Mouse (Mus musculus): ENCODE measurements around the gene Eef2k.

Gene Eef2k

DNA sequence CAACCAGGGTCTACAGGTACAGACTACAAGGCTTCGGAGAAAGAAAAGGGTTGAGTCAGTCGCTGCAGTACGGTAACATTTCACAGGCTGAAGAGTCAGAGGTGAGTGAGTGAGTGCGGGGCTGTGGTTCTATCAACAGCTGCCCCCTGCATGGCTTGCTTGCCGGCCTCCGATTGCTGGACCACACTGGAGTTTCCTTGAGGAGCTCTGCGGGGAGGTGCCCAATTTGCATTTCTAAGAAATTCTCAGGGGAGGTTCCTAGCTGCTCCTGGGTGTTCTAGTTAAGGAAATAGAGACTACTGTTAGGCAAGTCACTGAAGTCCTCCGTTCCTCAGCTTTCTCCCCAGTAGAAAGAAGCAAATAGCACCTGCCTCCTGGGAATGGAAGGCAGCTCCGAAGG lies 2.1 kb downstream of the Eef2k start:
- DNase-seq (ENCODE audit: low spot score): no peak

DNA sequence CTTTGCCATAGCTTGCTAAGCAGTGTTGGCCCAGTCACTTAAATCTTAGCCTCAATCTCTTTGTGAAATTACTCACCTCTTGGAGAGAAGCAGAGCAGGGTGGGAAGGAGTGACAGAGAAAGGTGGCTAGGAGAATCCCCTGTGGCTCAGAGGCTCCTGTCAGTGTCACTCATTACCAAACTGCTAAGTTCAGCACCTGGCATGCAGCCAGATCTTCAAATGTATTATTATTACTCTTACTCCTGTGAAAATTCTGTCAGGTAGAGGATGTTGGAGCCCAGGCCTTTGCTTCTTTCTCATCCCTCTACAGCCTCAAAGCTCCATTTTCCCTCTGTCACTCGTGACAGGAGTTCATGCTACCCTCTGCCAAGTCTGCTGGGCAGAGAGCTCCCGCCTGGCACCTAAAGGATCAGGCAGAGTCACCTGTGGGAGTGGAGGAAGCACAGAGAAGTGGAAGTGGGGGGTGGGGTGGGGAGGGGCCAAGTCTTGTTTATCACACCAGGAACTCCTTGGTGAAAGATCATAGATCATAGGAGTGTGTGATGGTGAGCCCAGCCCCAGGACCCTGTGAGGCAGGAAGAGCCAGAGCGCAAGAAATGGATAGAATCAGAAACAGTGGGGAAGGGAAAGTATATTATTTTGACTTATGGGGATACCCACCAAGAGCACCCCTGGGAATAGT lies 6.3 kb downstream of the Eef2k start:
- DNase-seq (ENCODE audit: low spot score): no peak

- no peak for DNase-seq (ENCODE audit: low spot score)
Measured at GRCm38 (mm10) chr7:120850165-120850564, 7.5 kb downstream of the Eef2k start.

DNA sequence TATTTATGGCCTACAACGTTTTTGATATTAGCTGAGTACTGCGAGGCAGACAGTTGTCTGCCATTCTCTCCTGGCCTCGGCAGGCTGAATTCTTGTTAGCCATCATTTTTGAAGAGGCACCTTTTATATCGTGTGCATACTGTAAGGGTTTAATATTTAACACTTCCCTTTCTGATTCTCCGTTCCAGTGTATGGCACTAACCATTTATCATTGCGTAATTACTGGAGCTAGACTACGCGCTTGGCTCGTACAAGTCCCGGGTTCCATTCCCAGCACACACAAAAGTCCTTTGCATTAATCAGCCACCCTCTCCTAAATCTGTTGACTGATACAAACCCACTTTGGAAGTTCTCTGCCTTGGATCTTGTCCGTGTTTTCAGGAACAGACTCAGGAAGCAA lies 17.2 kb downstream of the Eef2k start:
- no peak for DNase-seq (ENCODE audit: low spot score)

DNA sequence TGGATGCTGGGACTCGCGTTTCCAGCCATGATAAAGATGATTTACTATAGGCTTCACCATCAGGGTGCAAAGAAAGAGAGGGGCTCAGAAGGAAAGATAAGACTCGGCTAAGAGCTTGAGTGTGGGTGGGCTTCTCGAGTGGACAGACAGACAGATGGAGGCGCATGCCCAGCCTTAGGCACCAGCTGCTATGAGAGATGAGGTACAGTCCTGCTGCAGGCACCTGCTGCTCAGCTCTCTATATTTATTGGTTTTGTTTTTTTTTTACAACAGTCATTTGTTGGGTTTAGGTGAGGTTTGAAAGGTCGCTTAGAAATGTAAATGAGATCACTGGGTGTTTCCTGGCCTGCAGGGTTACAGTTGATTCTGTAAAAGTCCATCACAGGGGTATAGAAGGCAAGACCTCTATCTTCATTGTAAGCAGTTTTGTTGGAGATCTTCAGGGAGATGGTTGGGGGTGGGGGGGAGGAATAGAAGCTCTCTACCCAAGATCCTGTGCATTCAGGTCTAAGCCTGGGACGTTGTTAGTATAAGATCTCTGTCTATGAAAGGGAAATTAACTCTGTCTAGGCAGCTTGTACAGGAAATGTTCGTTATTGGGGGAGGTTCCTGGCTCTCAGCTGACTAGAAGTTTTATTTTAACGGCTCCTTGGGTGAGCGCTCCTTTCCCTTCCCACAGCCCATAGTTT lies 18.3 kb downstream of the Eef2k start:
- no peak for DNase-seq (ENCODE audit: low spot score)

GRCm38 (mm10) chr7:120861488-120862047 lies 18.9 kb downstream of the Eef2k start:
- DNase-seq (ENCODE audit: low spot score): no peak

GRCm38 (mm10) chr7:120862196-120862595 lies 19.6 kb downstream of the Eef2k start:
- no peak for DNase-seq (ENCODE audit: low spot score)

- no peak for DNase-seq (ENCODE audit: low spot score)
Measured at GRCm38 (mm10) chr7:120862626-120863025, 20.0 kb downstream of the Eef2k start.

- DNase-seq (ENCODE audit: low spot score): no peak
Measured at GRCm38 (mm10) chr7:120863476-120863875, 20.8 kb downstream of the Eef2k start.

- DNase-seq (ENCODE audit: low spot score): peak; percentile 61
Measured at GRCm38 (mm10) chr7:120865100-120865499, 22.5 kb downstream of the Eef2k start.

GRCm38 (mm10) chr7:120865832-120866231 lies 23.2 kb downstream of the Eef2k start:
- peak; percentile 51 for DNase-seq (ENCODE audit: low spot score)

- no peak for DNase-seq (ENCODE audit: low spot score)
Measured at GRCm38 (mm10) chr7:120866684-120867083, 24.1 kb downstream of the Eef2k start.

GRCm38 (mm10) chr7:120867720-120868119 lies 25.1 kb downstream of the Eef2k start:
- DNase-seq (ENCODE audit: low spot score): no peak

DNA sequence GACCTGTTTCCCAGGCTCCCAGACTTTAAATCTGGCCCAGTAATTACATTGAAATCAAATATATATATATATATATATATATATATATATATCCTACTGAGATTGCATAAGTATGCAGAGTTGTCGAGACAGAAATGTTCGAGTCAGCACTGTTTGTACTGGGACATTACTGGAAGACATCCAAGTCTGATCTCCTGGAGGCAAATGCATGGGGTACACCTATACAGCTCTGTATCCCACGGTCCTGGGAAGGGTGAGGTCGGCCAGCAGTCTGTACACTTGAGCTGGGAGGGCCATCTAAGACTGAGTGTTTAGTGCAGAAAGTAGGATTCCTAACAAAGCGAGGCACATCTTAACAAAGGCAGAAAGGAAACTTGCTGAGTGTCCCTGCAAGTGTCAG lies 27.3 kb downstream of the Eef2k start:
- DNase-seq (ENCODE audit: low spot score): no peak

DNA sequence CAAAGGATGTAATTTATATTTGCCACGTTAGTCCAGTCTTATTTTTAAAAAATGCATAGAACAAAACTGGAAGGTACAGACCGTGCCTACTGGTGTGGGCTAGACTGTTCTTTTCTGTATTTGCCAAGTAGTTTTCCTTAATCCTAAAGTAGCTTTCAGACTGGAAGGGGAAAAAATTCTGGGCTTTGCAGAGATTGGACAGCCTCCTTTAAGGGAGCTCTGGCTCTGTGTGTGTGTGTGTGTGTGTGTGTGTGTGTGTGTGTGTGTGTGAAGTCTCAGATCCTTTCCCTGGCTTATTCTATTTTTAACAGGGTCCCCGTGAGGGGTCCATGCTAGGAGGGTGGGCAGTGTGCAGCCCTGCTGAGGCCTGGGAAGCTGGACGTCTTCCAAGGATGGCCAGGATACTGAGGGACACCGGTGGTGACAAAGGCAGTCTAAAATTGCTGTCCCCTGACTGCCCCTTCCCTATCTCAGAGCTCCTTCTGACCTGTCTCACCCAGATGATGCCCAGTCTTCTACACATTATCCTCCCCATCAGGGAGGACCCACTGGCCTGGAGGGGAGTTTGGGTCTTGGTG lies 27.9 kb downstream of the Eef2k start:
- DNase-seq (ENCODE audit: low spot score): no peak

DNA sequence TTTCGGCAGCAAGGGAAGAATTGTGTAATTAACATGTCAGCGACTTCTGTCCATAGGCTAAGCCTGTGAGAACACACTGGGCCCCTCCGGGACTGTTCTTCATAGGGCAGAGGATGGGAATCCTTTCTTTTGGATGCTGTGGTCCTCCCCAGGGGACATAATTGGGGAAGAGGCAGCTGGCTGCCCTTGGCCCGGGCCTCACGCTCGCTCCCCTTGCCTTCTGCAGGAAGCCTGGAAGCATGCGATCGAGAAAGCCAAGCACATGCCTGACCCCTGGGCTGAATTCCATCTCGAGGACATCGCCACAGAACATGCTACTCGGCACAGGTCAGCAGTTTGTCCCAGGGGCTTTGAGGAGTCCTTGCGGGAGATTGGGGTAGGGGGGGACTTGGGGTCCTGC lies 30.5 kb downstream of the Eef2k start:
- DNase-seq (ENCODE audit: low spot score): no peak

DNA sequence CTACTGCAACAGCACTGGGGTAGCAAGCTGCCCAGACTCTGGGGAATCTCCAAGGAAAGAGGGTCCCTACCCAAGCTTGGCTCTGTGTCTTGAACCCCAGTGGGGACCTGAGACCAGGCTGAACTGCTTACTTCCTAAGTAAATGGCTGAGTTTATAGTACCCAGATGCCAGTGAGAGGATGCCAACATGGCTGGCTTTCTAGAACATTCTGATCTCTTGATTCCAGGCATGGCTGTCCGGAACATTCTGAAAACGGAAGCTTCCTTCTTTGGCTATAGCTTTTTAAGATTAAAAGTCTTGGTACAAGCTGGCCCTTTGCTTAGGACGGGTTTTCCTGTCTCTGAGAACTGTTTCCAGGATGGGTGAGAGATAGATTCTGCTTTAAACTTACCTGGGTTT lies 31.4 kb downstream of the Eef2k start:
- no peak for DNase-seq (ENCODE audit: low spot score)

- peak; percentile 38 for DNase-seq (ENCODE audit: low spot score)
Measured at GRCm38 (mm10) chr7:120874764-120875539, 32.3 kb downstream of the Eef2k start.

- DNase-seq (ENCODE audit: low spot score): no peak
Measured at GRCm38 (mm10) chr7:120875540-120876388, 33.1 kb downstream of the Eef2k start.

- no peak for DNase-seq (ENCODE audit: low spot score)
Measured at GRCm38 (mm10) chr7:120878271-120878670, 35.6 kb downstream of the Eef2k start.

DNA sequence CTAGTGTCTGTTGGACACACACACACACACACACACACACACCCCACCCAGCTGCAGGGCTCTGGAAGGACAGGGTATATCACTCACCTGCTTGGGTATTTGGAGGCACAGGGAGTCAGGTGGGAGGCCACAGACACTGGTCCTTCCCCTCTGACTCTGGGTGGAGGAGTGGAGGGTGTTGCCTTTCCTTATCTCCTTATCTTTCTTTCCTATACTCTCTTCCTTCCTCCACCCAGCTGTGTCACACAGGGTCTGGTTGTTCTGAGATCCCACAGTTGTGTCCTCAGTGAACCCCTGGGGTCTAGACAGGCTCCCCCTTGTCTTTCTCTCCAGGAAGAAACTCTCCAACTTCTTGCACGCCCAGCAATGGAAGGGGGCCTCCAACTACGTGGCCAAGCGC lies 37.3 kb downstream of the Eef2k start:
- no peak for DNase-seq (ENCODE audit: low spot score)

Data from lung, postnatal 25 days (tissue).